Mouse (Mus musculus): ENCODE measurements around the gene Cdc26. TPM values are rescaled to one million over a fixed set of nuclear protein-coding genes. Genes with fewer than 3 reads are reported as not detected.

The Cdc26 gene
- total RNA-seq, 2 experiments from 2014 or later, result 46.9 to 49.1 TPM

- no peak for DNase-seq
Observed at GRCm38 (mm10) chr4:62361571-62361970, 46.9 kb downstream of the Cdc26 start.

- peak in 1 of 2 experiments; percentile 41 for DNase-seq
Observed at GRCm38 (mm10) chr4:62360805-62361455, 47.5 kb downstream of the Cdc26 start.

GRCm38 (mm10) chr4:62360088-62360804 is 48.2 kb downstream of the Cdc26 start, which contains the start of the genes Fkbp15 and Slc31a1:
TSS of gene Fkbp15 (minus strand) at chr4:62360548.
TSS of gene Slc31a1 (plus strand) at chr4:62360727.
- DNase-seq, result peak; percentile 96 to 99

- no peak for DNase-seq
Observed at GRCm38 (mm10) chr4:62359256-62359775, 49.1 kb downstream of the Cdc26 start.

GRCm38 (mm10) chr4:62357631-62358148 is 50.8 kb downstream of the Cdc26 start:
- no peak for DNase-seq

- DNase-seq, result peak in 1 of 2 experiments; percentile 31
Observed at GRCm38 (mm10) chr4:62349371-62349770, 59.1 kb downstream of the Cdc26 start.

- DNase-seq, result no peak
Observed at GRCm38 (mm10) chr4:62348329-62348705, 60.1 kb downstream of the Cdc26 start.

- peak; percentile 30 to 55 for DNase-seq
Observed at GRCm38 (mm10) chr4:62347605-62348328, 60.7 kb downstream of the Cdc26 start.

- DNase-seq, result no peak
Observed at GRCm38 (mm10) chr4:62345827-62346226, 62.6 kb downstream of the Cdc26 start.

- peak in 1 of 2 experiments; percentile 49 for DNase-seq
Observed at GRCm38 (mm10) chr4:62344000-62344399, 64.4 kb downstream of the Cdc26 start.

- DNase-seq, result no peak
Observed at GRCm38 (mm10) chr4:62338536-62338935, 69.9 kb downstream of the Cdc26 start.

Other genes starting within 250 kb of the Cdc26 start
- gene Zfp37, start 177.6 kb downstream of the Cdc26 start, total RNA-seq (2021), result 1 to 10 TPM; 1.9 TPM
- 10 to 100 TPM; 20.7 to 24.1 TPM for gene Slc31a2, start 146.1 kb downstream of the Cdc26 start, total RNA-seq (2021)
- 10 to 100 TPM; 16.4 to 17.7 TPM for gene Fkbp15, start 48.1 kb downstream of the Cdc26 start, total RNA-seq (2021)
- 10 to 100 TPM; 17.3 to 18.7 TPM for gene Slc31a1, start 47.9 kb downstream of the Cdc26 start, total RNA-seq (2021)
- 10 to 100 TPM; 10.4 to 10.9 TPM for gene Prpf4, start 155 bp upstream of the Cdc26 start, total RNA-seq (2021)
- not detected for gene Rnf183, start 26.6 kb upstream of the Cdc26 start, total RNA-seq (2021)
- under 1 TPM; 0.30 to 0.59 TPM for gene Wdr31, start 62.3 kb upstream of the Cdc26 start, total RNA-seq (2021)
- gene Bspry, start 71.4 kb upstream of the Cdc26 start, total RNA-seq (2021), result under 1 TPM in 1 of 2 experiments, not detected in 1; 0.23 TPM
- 1 to 10 TPM; 3.4 to 4.0 TPM for gene Hdhd3, start 94.8 kb upstream of the Cdc26 start, total RNA-seq (2021)
- gene Alad, start 111.3 kb upstream of the Cdc26 start, total RNA-seq (2021), result 10 to 100 TPM; 75.4 to 87.1 TPM
- 10 to 100 TPM; 17.7 to 19.5 TPM for gene Pole3, start 116.4 kb upstream of the Cdc26 start, total RNA-seq (2021)
- gene 4933430I17Rik, start 116.7 kb upstream of the Cdc26 start, total RNA-seq (2021), result not detected
- 10 to 100 TPM; 21.5 to 25.9 TPM for gene Rgs3, start 151.2 kb upstream of the Cdc26 start, total RNA-seq (2021)

All from heart, adult 18-20 months (tissue).